Mouse (Mus musculus) limb, embryonic 11.5 days (tissue): ENCODE results near the gene Col17a1. TPM values are rescaled to one million over a fixed set of nuclear protein-coding genes. Genes with fewer than 3 reads are reported as not detected.

Source experiments
- ATAC-seq: fragments of 200-750 bp; cut with Nextera tagmentation; 2 replicates; pipeline ENCODE4 v1.8.0; 2017; ENCODE audit warnings: low read depth; ENCODE audit not compliant: insufficient number of reproducible peaks, low FRiP score, low TSS enrichment
- DNase-seq: peaks from one replicate; pipeline ENCODE4 v3.0.0-alpha.2; 2015; ENCODE audit warnings: low spot score
- H3K27ac ChIP-seq: fragments of 300-500 bp; sonication (generic); replicated peaks from 2 replicates; pipeline ENCODE4 v1.5.1; 2014; ENCODE audit warnings: low read depth, mild to moderate bottlenecking, low read length
- H3K27me3 ChIP-seq: fragments of 300-500 bp; sonication (generic); 2 replicates; pipeline ENCODE4 v1.6.1; 2014; ENCODE audit warnings: mild to moderate bottlenecking, low read length, mixed read lengths; ENCODE audit not compliant: control insufficient read depth, insufficient read depth
- H3K36me3 ChIP-seq: fragments of 300-500 bp; sonication (generic); 2 replicates; pipeline ENCODE4 v1.6.1; 2014; ENCODE audit warnings: mild to moderate bottlenecking, low read length, moderate library complexity, mixed read lengths; ENCODE audit not compliant: control insufficient read depth, insufficient read depth
- H3K4me1 ChIP-seq: fragments of 300-500 bp; sonication (generic); 2 replicates; pipeline ENCODE4 v1.6.1; 2014; ENCODE audit warnings: low read length, mixed read lengths; ENCODE audit not compliant: control insufficient read depth, insufficient read depth
- H3K4me2 ChIP-seq: fragments of 300-500 bp; sonication (generic); 2 replicates; pipeline ENCODE4 v1.6.1; 2014; ENCODE audit warnings: low read depth, mild to moderate bottlenecking, moderate library complexity; ENCODE audit not compliant: severe bottlenecking
- H3K4me3 ChIP-seq: fragments of 300-500 bp; sonication (generic); 2 replicates; pipeline ENCODE4 v1.5.1; 2014; ENCODE audit warnings: low read depth, low read length
- H3K9ac ChIP-seq: fragments of 300-500 bp; sonication (generic); 2 replicates; pipeline ENCODE4 v1.6.1; 2014; ENCODE audit warnings: mild to moderate bottlenecking, low read length
- H3K9me3 ChIP-seq: fragments of 300-500 bp; sonication (generic); 2 replicates; pipeline ENCODE4 v1.6.1; 2016; ENCODE audit warnings: low read length; ENCODE audit not compliant: control insufficient read depth
- WGBS: fragments of 180-500 bp; shearing (Covaris S2); extraction: QIAGEN DNeasy Blood & Tissue Kit; methylation state at CpG from one replicate; pipeline ENCODE4 v1.1.7; 2014; 5-methylcytosine and 5-hydroxymethylcytosine counted together
- polyA plus RNA-seq: library from polyadenylated mRNA; unstranded; fragments of >200 nt; fragmentation: Nextera tagmentation; extraction: Ambion mirVana; gene quantifications from 2 replicates; pipeline ENCODE4 v1.2.1, GENCODE M21; 2014

Col17a1 gene
- 2.4 and 3.3 TPM in 2 replicates for polyA plus RNA-seq

- ATAC-seq: no peak
- Histone ChIP-seq H3K4me1 (no peaks in the 10 kb centered on the region), H3K4me2 (no peak within 1 kb of the TSS), H3K36me3 (no peaks in the 10 kb centered on the region), H3K4me3 (no peak within 1 kb of the TSS), H3K9ac (no peak within 1 kb of the TSS), H3K27me3 (no peaks in the 10 kb centered on the region), H3K9me3 (no peaks in the 10 kb centered on the region), H3K27ac (no peak within 1 kb of the TSS)
- DNase-seq: no peak
- WGBS: 68% methylated on average over 6 of the region's 6 CpGs
Observed at GRCm38 (mm10) chr19:47691994-47692393, at the start of gene Col17a1. Gene Col17a1, minus strand, starts transcription at chr19:47692094.

DNA sequence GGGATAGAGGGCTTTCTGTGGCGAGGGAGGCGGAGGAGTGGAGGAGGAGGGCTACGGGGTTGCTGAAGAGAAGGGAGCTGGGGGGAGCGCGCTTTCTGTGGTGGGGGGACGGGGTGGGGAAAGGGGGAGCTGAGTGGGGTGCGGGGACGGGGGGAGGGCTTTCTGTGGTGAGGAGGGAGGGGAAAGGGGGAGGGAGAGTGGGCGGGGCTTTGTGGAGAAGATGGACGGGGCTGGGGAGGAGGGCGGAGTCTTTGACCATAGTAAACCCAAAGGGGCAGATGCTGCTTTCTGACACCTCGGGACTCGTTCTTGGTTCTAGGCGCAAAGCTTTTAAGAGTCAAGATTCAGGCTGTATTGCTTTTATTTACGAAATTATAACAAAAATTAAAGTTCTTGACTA, 40.0 kb upstream of the Col17a1 start:
- WGBS: under 1% methylated on average over 13 of the region's 15 CpGs
- peaks cover 11% of the 10 kb centered on the region for H3K36me3 ChIP-seq
- H3K27ac ChIP-seq: peak overlapping the region; percentile 72
- peak overlapping the region; percentile 65; the same call in 1 of the 2 replicates for H3K4me2 ChIP-seq
- DNase-seq (peak; percentile 67), ATAC-seq (no peak)
- no peaks in the 10 kb centered on the region for H3K9me3 ChIP-seq
- H3K4me3 ChIP-seq: peak overlapping the region; percentile 65
- no peaks in the 10 kb centered on the region for H3K27me3 ChIP-seq
- H3K4me1 ChIP-seq: peaks cover 3% of the 10 kb centered on the region; the same call in 1 of the 2 replicates
- H3K9ac ChIP-seq: peak overlapping the region; percentile 70

GRCm38 (mm10) chr19:47731071-47731881, 39.4 kb upstream of the Col17a1 start, which contains the start of gene Sfr1:
Gene Sfr1, plus strand, starts transcription at chr19:47731682.
- Histone ChIP-seq H3K9ac (peak within 1 kb of the TSS; percentile 70), H3K4me2 (peak within 1 kb of the TSS; percentile 65), H3K4me3 (peak within 1 kb of the TSS; percentile 65), H3K27me3 (no peaks in the 10 kb centered on the region), H3K9me3 (no peaks in the 10 kb centered on the region), H3K36me3 (peaks cover 11% of the 10 kb centered on the region), H3K4me1 (peaks cover 3% of the 10 kb centered on the region; the same call in 1 of the 2 replicates), H3K27ac (peak within 1 kb of the TSS; percentile 84)
- ATAC-seq (peak; percentile 96), DNase-seq (peak; percentile 99)
- under 1% methylated on average over 42 of the region's 72 CpGs for WGBS

DNA sequence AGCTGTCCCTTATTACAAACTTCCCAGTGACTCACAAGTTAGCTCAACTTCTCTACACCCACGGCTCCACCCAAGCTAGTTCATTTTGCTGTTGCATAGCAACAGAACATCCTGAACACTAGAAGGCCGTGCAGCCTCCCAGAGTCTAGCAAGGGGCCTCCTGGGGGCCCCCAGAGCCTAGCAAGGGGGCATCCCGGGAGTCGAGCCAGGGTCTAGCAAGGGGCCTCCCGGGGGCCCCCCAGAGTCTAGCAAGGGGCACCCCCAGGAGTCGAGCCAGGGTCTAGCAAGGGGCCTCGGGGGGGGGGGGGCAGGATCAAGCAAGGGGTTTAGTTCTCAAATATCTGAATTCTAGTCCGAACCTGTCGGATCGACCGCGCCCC, 38.8 kb upstream of the Col17a1 start:
- DNase-seq: peak; percentile 81
- H3K4me1 ChIP-seq: peaks cover 3% of the 10 kb centered on the region; the same call in 1 of the 2 replicates
- peak overlapping the region; percentile 53 for H3K9ac ChIP-seq
- H3K36me3 ChIP-seq: peaks cover 9% of the 10 kb centered on the region
- WGBS: under 1% methylated on average over 12 of the region's 12 CpGs
- peak overlapping the region; percentile 65 for H3K4me2 ChIP-seq
- no peaks in the 10 kb centered on the region for H3K9me3 ChIP-seq
- peak overlapping the region; percentile 65 for H3K4me3 ChIP-seq
- H3K27me3 ChIP-seq: no peaks in the 10 kb centered on the region
- H3K27ac ChIP-seq: peak overlapping the region; percentile 84
- peak; percentile 69; the same call in 1 of the 2 replicates for ATAC-seq

- WGBS: 82% methylated on average over 7 of the region's 7 CpGs
- Histone ChIP-seq H3K9ac (no peak overlapping the region), H3K4me3 (no peak overlapping the region), H3K9me3 (no peaks in the 10 kb centered on the region), H3K27me3 (no peaks in the 10 kb centered on the region), H3K36me3 (no peaks in the 10 kb centered on the region), H3K27ac (no peak overlapping the region), H3K4me1 (peaks cover 2% of the 10 kb centered on the region; the same call in 1 of the 2 replicates), H3K4me2 (no peak overlapping the region)
- no peak for ATAC-seq
- no peak for DNase-seq
Observed at GRCm38 (mm10) chr19:47725643-47726140, 33.8 kb upstream of the Col17a1 start.

GRCm38 (mm10) chr19:47724903-47725302, 33.0 kb upstream of the Col17a1 start:
- H3K27me3 ChIP-seq: no peaks in the 10 kb centered on the region
- H3K27ac ChIP-seq: no peak overlapping the region
- ATAC-seq (no peak), DNase-seq (no peak)
- H3K4me2 ChIP-seq: no peak overlapping the region
- H3K4me3 ChIP-seq: no peak overlapping the region
- H3K36me3 ChIP-seq: no peaks in the 10 kb centered on the region
- H3K9ac ChIP-seq: no peak overlapping the region
- H3K4me1 ChIP-seq: no peaks in the 10 kb centered on the region
- no peaks in the 10 kb centered on the region for H3K9me3 ChIP-seq
- WGBS: 75% methylated on average over 4 of the region's 4 CpGs

GRCm38 (mm10) chr19:47722471-47722870, 30.6 kb upstream of the Col17a1 start:
- Histone ChIP-seq H3K4me3 (no peak overlapping the region), H3K4me2 (no peak overlapping the region), H3K9me3 (no peaks in the 10 kb centered on the region), H3K27ac (no peak overlapping the region), H3K4me1 (no peaks in the 10 kb centered on the region), H3K36me3 (no peaks in the 10 kb centered on the region), H3K9ac (no peak overlapping the region), H3K27me3 (no peaks in the 10 kb centered on the region)
- ATAC-seq (no peak), DNase-seq (no peak)
- WGBS: 61% methylated on average over 6 of the region's 6 CpGs

- Histone ChIP-seq H3K27me3 (no peaks in the 10 kb centered on the region), H3K9ac (no peak overlapping the region), H3K27ac (no peak overlapping the region), H3K4me2 (no peak overlapping the region), H3K4me1 (no peaks in the 10 kb centered on the region), H3K36me3 (no peaks in the 10 kb centered on the region), H3K4me3 (no peak overlapping the region), H3K9me3 (no peaks in the 10 kb centered on the region)
- ATAC-seq: no peak
- WGBS: 87% methylated on average over 3 of the region's 3 CpGs
- no peak for DNase-seq
Observed at GRCm38 (mm10) chr19:47719147-47719546, 27.3 kb upstream of the Col17a1 start.
